Mouse (Mus musculus) neural tube, embryonic 12.5 days (tissue): ENCODE data around the gene Bptf. TPM values are rescaled to one million over a fixed set of nuclear protein-coding genes. Genes with fewer than 3 reads are reported as not detected.
"Not testable (repeated sequence)": the region's sequence is repeated elsewhere in the genome, so short reads cannot be mapped to it uniquely, and the experiment has no call there.

ENCODE experiments used
- ATAC-seq: fragments of 200-750 bp; cut with Nextera tagmentation; 2 replicates; pipeline ENCODE4 v1.8.0; 2017; ENCODE audit warnings: low read depth, mild to moderate bottlenecking, moderate TSS enrichment, moderate library complexity; ENCODE audit not compliant: low FRiP score
- H3K27ac ChIP-seq: fragments of 300-500 bp; sonication (generic); 2 replicates; pipeline ENCODE4 v1.5.1; 2016
- H3K27me3 ChIP-seq: fragments of 300-500 bp; sonication (generic); replicated peaks from 2 replicates; pipeline ENCODE4 v1.6.1; 2016; ENCODE audit warnings: mild to moderate bottlenecking
- H3K36me3 ChIP-seq: fragments of 300-500 bp; sonication (generic); 2 replicates; pipeline ENCODE4 v1.6.1; 2016; ENCODE audit warnings: mild to moderate bottlenecking
- H3K4me1 ChIP-seq: fragments of 300-500 bp; sonication (generic); 2 replicates; pipeline ENCODE4 v1.6.1; 2016
- H3K4me2 ChIP-seq: fragments of 300-500 bp; sonication (generic); replicated peaks from 2 replicates; pipeline ENCODE4 v1.6.1; 2016; ENCODE audit warnings: mild to moderate bottlenecking
- H3K4me3 ChIP-seq: fragments of 300-500 bp; sonication (generic); 2 replicates; pipeline ENCODE4 v1.5.1; 2016
- H3K9ac ChIP-seq: fragments of 300-500 bp; sonication (generic); 2 replicates; pipeline ENCODE4 v1.6.1; 2016; ENCODE audit warnings: mild to moderate bottlenecking
- H3K9me3 ChIP-seq: fragments of 300-500 bp; sonication (generic); 2 replicates; pipeline ENCODE4 v1.6.1; 2016; ENCODE audit warnings: mild to moderate bottlenecking
- WGBS: fragments of 180-500 bp; shearing (Covaris S2); methylation state at CpG from one replicate; pipeline ENCODE4 v1.1.7; 2016; 5-methylcytosine and 5-hydroxymethylcytosine counted together
- polyA plus RNA-seq: library from polyadenylated mRNA; unstranded; fragments of >200 nt; fragmentation: Nextera tagmentation; extraction: Ambion mirVana; gene quantifications from 2 replicates; pipeline ENCODE4 v1.2.1, GENCODE M21; 2016

Bptf gene
- polyA plus RNA-seq, 1 experiment from 2014 or later = 35.6 TPM

GRCm38 (mm10) chr11:107136458-107136857, 4.5 kb upstream of the Bptf start:
- not testable (repeated sequence) for H3K4me1 ChIP-seq, H3K36me3 ChIP-seq, ATAC-seq, H3K27ac ChIP-seq, H3K27me3 ChIP-seq, H3K9ac ChIP-seq, H3K4me2 ChIP-seq, H3K9me3 ChIP-seq, H3K4me3 ChIP-seq
- 94% methylated on average over 10 of the region's 10 CpGs for WGBS

- Histone ChIP-seq H3K27ac (no peak overlapping the region), H3K9ac (no peak overlapping the region), H3K4me1 (no peaks in the 10 kb centered on the region; the same call in 1 of the 2 replicates), H3K4me2 (no peak overlapping the region), H3K9me3 (no peaks in the 10 kb centered on the region), H3K27me3 (no peaks in the 10 kb centered on the region), H3K36me3 (no peaks in the 10 kb centered on the region), H3K4me3 (no peak overlapping the region)
- 50% methylated on average over 3 of the region's 3 CpGs for WGBS
- ATAC-seq = no peak
Measured at GRCm38 (mm10) chr11:107135741-107136140, 3.8 kb upstream of the Bptf start.

- peak overlapping the region; percentile 94 for H3K4me3 ChIP-seq
- ATAC-seq = peak; percentile 54
- H3K27me3 ChIP-seq = no peaks in the 10 kb centered on the region
- peak overlapping the region; percentile 96 for H3K9ac ChIP-seq
- under 1% methylated on average over 16 of the region's 16 CpGs for WGBS
- H3K4me2 ChIP-seq = peak overlapping the region; percentile 76
- H3K36me3 ChIP-seq = no peaks in the 10 kb centered on the region
- H3K4me1 ChIP-seq = peaks cover 16% of the 10 kb centered on the region
- no peaks in the 10 kb centered on the region for H3K9me3 ChIP-seq
- H3K27ac ChIP-seq = no peak overlapping the region
Measured at GRCm38 (mm10) chr11:107132426-107132825, 499 bp upstream of the Bptf start.

DNA sequence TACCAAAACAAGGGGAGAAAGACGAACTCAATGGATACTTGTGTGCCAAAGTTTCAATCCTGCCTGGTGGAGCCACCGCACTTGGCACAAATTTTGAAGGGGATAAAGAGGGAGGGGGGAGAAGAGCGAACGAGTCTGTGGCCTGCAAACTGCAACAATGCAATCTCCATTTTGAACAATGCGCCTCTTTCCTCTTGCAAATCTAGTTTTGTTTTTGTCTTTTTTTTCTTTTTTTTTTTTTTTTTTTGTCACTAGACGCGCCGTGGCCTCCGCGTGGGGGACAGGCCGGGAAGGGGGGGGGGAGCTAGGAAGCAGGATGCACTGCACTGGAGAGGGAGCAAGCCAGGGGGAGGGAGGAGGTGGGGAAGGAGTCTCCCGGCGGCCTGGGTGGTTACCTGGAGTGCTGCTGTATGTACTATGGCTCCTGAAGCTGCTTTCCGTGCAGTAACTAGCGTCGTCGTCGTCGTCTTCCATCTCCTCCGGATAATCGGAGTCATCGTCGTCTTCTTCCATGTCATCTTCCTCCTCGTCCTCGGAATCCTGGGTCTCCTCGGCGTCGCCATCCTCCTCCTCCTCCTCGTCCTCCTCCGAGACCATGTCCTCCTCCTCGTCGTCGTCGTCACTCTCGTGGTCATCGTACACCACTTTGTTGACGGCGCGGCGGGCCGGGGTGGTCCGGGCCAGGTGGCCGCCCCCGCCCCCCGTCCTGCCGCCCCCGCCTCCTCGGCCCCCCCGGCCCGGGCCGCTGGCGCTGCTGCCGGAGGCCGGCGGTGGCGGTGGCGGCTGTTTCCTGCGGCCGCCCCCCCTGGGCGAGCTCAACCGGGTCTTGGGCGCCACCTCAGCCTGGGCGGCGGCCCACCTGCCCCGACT, 813 bp downstream of the Bptf start:
- peaks cover 16% of the 10 kb centered on the region for H3K4me1 ChIP-seq
- H3K27me3 ChIP-seq = no peaks in the 10 kb centered on the region
- peak overlapping the region; percentile 96 for H3K9ac ChIP-seq
- no peaks in the 10 kb centered on the region for H3K9me3 ChIP-seq
- H3K36me3 ChIP-seq = no peaks in the 10 kb centered on the region
- H3K27ac ChIP-seq = peak overlapping the region; percentile 97
- ATAC-seq = peak; percentile 77
- WGBS = 1% methylated on average over 55 of the region's 65 CpGs
- peak overlapping the region; percentile 83 for H3K4me2 ChIP-seq
- H3K4me3 ChIP-seq = peak overlapping the region; percentile 94

DNA sequence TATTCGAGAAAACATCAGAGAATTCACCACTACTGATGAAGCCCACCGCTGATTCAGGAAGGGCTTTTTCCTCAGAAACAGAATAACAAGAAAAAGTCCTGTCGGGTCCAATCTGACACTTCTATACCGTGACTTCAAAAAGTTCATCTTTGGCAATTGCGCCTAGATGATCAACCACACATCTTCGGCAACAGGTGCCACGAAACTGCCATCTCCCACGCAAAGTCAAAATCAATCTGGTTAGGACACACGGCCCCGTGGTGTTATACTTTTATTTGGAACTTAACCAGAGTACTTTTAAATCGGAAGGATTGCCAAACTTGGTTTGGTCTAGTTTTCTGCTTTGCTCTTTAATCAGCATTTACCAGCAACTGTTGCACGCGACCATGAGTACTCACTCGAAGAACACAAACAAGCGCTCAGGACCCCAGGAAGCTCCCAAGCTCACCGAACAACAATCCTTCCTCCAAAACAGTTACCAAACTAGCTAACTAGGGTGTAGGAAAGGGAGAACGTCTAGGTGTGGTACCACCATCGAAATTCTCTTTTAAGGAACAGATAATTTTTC, 1.6 kb downstream of the Bptf start:
- 3% methylated on average over 18 of the region's 18 CpGs for WGBS
- peak overlapping the region; percentile 96 for H3K9ac ChIP-seq
- H3K27ac ChIP-seq = no peak overlapping the region
- peaks cover 16% of the 10 kb centered on the region for H3K4me1 ChIP-seq
- peak overlapping the region; percentile 83 for H3K4me2 ChIP-seq
- no peaks in the 10 kb centered on the region for H3K27me3 ChIP-seq
- H3K4me3 ChIP-seq = peak overlapping the region; percentile 94
- ATAC-seq = no peak
- no peaks in the 10 kb centered on the region for H3K9me3 ChIP-seq
- no peaks in the 10 kb centered on the region for H3K36me3 ChIP-seq

DNA sequence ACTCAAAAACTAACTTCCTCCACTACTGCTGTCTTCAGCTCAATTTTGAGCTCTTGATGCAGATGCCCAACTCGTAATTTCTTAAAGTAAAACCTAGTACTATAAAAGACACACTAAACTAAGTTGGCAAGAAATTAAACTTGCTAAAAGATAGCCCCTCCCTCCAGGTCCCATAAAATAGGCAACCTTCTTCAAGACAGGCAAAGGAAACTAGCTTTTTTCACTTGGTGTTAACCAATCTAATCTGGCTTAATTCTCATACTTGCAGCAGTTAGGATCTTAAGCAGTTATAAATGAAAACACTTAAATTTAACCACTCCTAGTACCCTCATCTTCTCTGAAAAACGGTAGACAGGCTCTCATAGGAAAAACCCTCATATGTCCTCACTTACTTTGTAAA, 2.3 kb downstream of the Bptf start:
- Histone ChIP-seq H3K9ac (peak overlapping the region; percentile 96; the same call in 1 of the 2 replicates), H3K4me1 (peaks cover 20% of the 10 kb centered on the region)

GRCm38 (mm10) chr11:107126716-107127115, 5.2 kb downstream of the Bptf start:
- WGBS = 92% methylated on average over 1 of the region's 2 CpGs
- H3K4me1 ChIP-seq = peaks cover 30% of the 10 kb centered on the region
- not testable (repeated sequence) for H3K9me3 ChIP-seq, H3K9ac ChIP-seq, H3K27ac ChIP-seq, H3K27me3 ChIP-seq, ATAC-seq, H3K4me2 ChIP-seq, H3K36me3 ChIP-seq, H3K4me3 ChIP-seq

More for the DNA sequence above, 2.3 kb downstream of the Bptf start:
- peak overlapping the region; percentile 94; the same call in 1 of the 2 replicates for H3K4me3 ChIP-seq
- H3K27me3 ChIP-seq = no peaks in the 10 kb centered on the region
- peak overlapping the region; percentile 83 for H3K4me2 ChIP-seq
- 33% methylated on average over 2 of the region's 2 CpGs for WGBS
- H3K9me3 ChIP-seq = no peaks in the 10 kb centered on the region
- no peaks in the 10 kb centered on the region for H3K36me3 ChIP-seq
- no peak for ATAC-seq
- H3K27ac ChIP-seq = no peak overlapping the region

- Histone ChIP-seq H3K27ac (no peak overlapping the region), H3K36me3 (no peaks in the 10 kb centered on the region), H3K9ac (no peak overlapping the region), H3K9me3 (no peaks in the 10 kb centered on the region), H3K4me2 (0 out of 2 replicates have a peak overlapping the region, but pooled peaks have one; percentile 12), H3K27me3 (no peaks in the 10 kb centered on the region), H3K4me3 (no peak overlapping the region), H3K4me1 (peaks cover 25% of the 10 kb centered on the region)
- no peak for ATAC-seq
- WGBS = 83% methylated on average over 4 of the region's 4 CpGs
Measured at GRCm38 (mm10) chr11:107125011-107125410, 6.9 kb downstream of the Bptf start.

DNA sequence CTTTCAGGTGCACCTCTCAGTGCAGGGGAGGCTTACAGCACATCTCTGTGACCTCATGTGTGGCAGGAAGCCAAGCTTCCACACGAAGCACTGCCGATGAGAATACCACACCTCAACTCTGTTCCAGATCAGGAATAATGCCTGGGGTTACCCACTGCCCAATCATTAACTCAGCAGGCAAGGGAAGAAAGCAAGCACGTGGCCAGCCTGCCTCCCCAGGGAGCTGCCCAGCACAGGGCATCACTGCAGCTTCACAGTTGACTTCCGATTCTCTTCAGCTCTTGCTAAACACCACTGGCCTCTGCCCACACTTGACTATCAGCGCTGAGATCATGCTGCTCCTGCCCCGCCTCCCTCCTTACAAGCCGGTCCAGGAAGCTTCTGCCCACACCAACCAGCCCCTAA, 7.6 kb downstream of the Bptf start:
- Histone ChIP-seq H3K4me1 (peaks cover 18% of the 10 kb centered on the region), H3K9me3 (no peaks in the 10 kb centered on the region), H3K9ac (no peak overlapping the region), H3K36me3 (no peaks in the 10 kb centered on the region), H3K27me3 (no peaks in the 10 kb centered on the region), H3K4me3 (no peak overlapping the region), H3K4me2 (peak overlapping the region; percentile 12; the same call in 1 of the 2 replicates), H3K27ac (no peak overlapping the region)
- WGBS = 46% methylated on average over 7 of the region's 7 CpGs
- ATAC-seq = no peak

- H3K36me3 ChIP-seq = no peaks in the 10 kb centered on the region
- peaks cover 21% of the 10 kb centered on the region for H3K4me1 ChIP-seq
- H3K4me3 ChIP-seq = no peak overlapping the region
- no peaks in the 10 kb centered on the region for H3K27me3 ChIP-seq
- H3K27ac ChIP-seq = no peak overlapping the region
- WGBS = 80% methylated on average over 12 of the region's 12 CpGs
- no peak for ATAC-seq
- no peak overlapping the region for H3K4me2 ChIP-seq
- H3K9ac ChIP-seq = no peak overlapping the region
- H3K9me3 ChIP-seq = no peaks in the 10 kb centered on the region
Measured at GRCm38 (mm10) chr11:107117789-107118188, 14.1 kb downstream of the Bptf start.

DNA sequence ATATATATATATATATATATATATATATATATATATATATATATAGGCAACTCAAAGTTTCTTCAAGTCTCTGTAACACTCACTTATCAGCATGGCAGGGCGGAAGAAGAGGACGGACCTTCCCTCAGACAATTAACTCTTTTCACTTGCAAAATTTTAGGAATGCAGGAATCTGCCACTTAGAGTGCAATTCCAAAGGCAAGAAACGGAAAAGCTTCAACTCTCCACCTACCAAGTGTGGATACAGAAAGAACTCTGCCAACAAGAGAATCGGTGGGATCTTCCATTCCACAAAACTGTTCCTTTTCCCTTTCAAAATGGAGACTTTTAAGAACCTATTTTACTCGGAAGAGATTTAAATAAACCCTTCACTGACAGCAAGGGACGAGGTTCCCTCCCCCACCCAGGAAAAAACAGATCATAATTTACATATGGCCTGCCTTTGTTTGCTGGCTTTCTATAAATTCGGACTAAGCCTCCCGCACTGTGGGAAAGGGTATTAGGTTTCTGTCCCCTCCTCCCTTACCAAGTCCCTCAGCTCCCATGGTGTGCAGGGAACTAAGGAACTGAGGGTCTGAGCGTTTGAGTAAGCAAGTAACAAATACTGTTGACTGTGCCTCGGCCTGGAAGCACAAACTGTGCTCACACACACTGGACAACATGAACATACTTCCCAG, 17.9 kb downstream of the Bptf start:
- Histone ChIP-seq H3K9ac (no peak overlapping the region), H3K36me3 (peaks cover 22% of the 10 kb centered on the region), H3K27ac (no peak overlapping the region), H3K4me1 (peaks cover 21% of the 10 kb centered on the region), H3K4me3 (no peak overlapping the region), H3K9me3 (no peaks in the 10 kb centered on the region), H3K27me3 (no peaks in the 10 kb centered on the region), H3K4me2 (0 out of 2 replicates have a peak overlapping the region, but pooled peaks have one; percentile 14)
- no peak for ATAC-seq
- WGBS = 25% methylated on average over 10 of the region's 10 CpGs

- ATAC-seq = no peak
- no peaks in the 10 kb centered on the region for H3K9me3 ChIP-seq
- H3K36me3 ChIP-seq = peaks cover 22% of the 10 kb centered on the region
- no peak overlapping the region for H3K27ac ChIP-seq
- H3K9ac ChIP-seq = no peak overlapping the region
- WGBS = 77% methylated on average over 4 of the region's 4 CpGs
- no peak overlapping the region for H3K4me3 ChIP-seq
- H3K4me1 ChIP-seq = peaks cover 23% of the 10 kb centered on the region
- no peaks in the 10 kb centered on the region for H3K27me3 ChIP-seq
- H3K4me2 ChIP-seq = no peak overlapping the region
Measured at GRCm38 (mm10) chr11:107113112-107113511, 18.8 kb downstream of the Bptf start.
